ENCODE assay signal across 10 mouse cellular contexts in genomic region chr10:92307861-92308260, GRCm38 (mm10).
DNase-seq lines count a peak whose midpoint lies in the region; ATAC-seq and TF ChIP-seq lines count a peak whose summit lies in the region.
"Had no signal": no experiment of that assay in that cellular context is flagged by ENCODE, and none has a peak within 500 bp of the region (broad histone marks: within the 10 kb centered on the region; RNA-seq: fewer than 3 reads in every experiment).

No protein-coding gene starts in this region.

- TF ChIP-seq CTCF in lung, embryonic 14.5 days (IDR thresholded peaks at IDR 0.05; ENCODE audit: low read depth): peak; percentile 66
- no peak for TF ChIP-seq CTCF in lung, adult 2 months (IDR thresholded peaks at IDR 0.05; ENCODE audit: insufficient read depth, low read length)

- no peak overlapping the region for H3K4me2 ChIP-seq in lung, embryonic 14.5 days

- WGBS in lung, embryonic 14.5 days: 34% methylated on average over 3 of the region's 3 CpGs
- WGBS in lung, adult 2 months: 17% methylated on average over 3 of the region's 3 CpGs

- intact Hi-C loops in heart, postnatal 10 days (cut with DNase I): loop anchor here (1.0 to 10.0 kb wide), 4 partner anchors 344 to 1033 kb away; no protein-coding TSS in a partner anchor
- intact Hi-C loops in heart, postnatal 25 days (cut with DNase I): loop anchor here (2.0 to 10.0 kb wide), 4 partner anchors 344 to 1036 kb away; no protein-coding TSS in a partner anchor

- H3K27ac ChIP-seq in lung, embryonic 14.5 days (ENCODE audit: low read depth): no peak overlapping the region

- no peaks in the 10 kb centered on the region for H3K4me1 ChIP-seq in lung, embryonic 14.5 days (ENCODE audit: insufficient read depth)
- peaks cover 2% of the 10 kb centered on the region; the same call in 1 of the 2 replicates for H3K4me1 ChIP-seq in lung, adult 2 months (ENCODE audit: control insufficient read depth, insufficient read depth, low read length)

- no peak for ATAC-seq in lung, embryonic 14.5 days (ENCODE audit: insufficient read depth)
- ATAC-seq: intestine, embryonic 16.5 days had no signal

- peak; percentile 14 to 43 for DNase-seq in heart, postnatal 10 days
- DNase-seq in heart, postnatal 25 days (ENCODE audit: low spot score): no peak
- DNase-seq in lung, embryonic 14.5 days: peak; percentile 74
- DNase-seq in lung, adult 2 months: no peak
- peak; percentile 41 for DNase-seq in adipocyte (ENCODE audit: low spot score)
- DNase-seq in mesoderm, embryonic 11.5 days (ENCODE audit: low read depth, low spot score): peak; percentile 51
- DNase-seq in urinary bladder, postnatal 10 days (ENCODE audit: low spot score): no peak
- no peak for DNase-seq in urinary bladder, postnatal 25 days (ENCODE audit: low spot score)
- DNase-seq: right cerebral cortex, postnatal 4 days had no signal

- H3K9me3 ChIP-seq in lung, embryonic 14.5 days (ENCODE audit: low read depth, low read length): no peaks in the 10 kb centered on the region

- TF ChIP-seq POLR2A in lung, adult 2 months (IDR thresholded peaks at IDR 0.05; ENCODE audit: borderline replicate concordance, extremely low read depth, low read depth, low read length): no peak

- no peak overlapping the region for H3K9ac ChIP-seq in lung, embryonic 14.5 days

- H3K36me3 ChIP-seq in lung, embryonic 14.5 days (ENCODE audit: insufficient read depth): no peaks in the 10 kb centered on the region

- H3K4me3 ChIP-seq in lung, embryonic 14.5 days (ENCODE audit: low read depth, low read length): no peak overlapping the region
- H3K4me3 ChIP-seq in lung, adult 2 months (replicated peaks; ENCODE audit: extremely low read depth, low read depth, low read length): no peak overlapping the region

- no peaks in the 10 kb centered on the region for H3K27me3 ChIP-seq in lung, embryonic 14.5 days (ENCODE audit: insufficient read depth, low read length)

Comparison
In these comparisons a context has a peak if more than half of its experiments do, and no peak if none do; other contexts are left out.
1. DNase-seq: peak in heart, postnatal 10 days (2 of 2), lung, embryonic 14.5 days (single experiment), adipocyte (single experiment) and mesoderm, embryonic 11.5 days (single experiment); none in heart, postnatal 25 days (single experiment), lung, adult 2 months (single experiment), urinary bladder, postnatal 10 days (single experiment) and urinary bladder, postnatal 25 days (single experiment).